Mouse (Mus musculus): ENCODE data around the gene 2210408I21Rik.

DNA sequence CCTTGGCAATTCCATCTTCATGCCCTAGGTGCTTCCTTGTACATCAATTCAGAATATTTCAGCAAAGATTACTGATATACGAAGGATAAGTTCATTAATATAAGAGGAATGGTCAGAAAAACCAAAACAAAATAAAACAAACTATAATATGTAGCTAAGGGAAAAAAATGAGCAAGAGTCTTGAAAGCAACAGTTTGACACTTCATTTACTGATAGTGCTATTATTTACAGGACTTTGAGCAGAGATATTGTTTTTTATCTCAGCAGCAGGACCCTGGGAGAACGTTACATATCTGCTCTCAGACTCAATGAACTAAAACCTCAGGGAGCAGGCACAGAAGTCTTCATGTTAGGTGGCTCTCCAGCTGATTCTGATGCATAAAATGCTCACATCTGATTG lies 85.7 kb downstream of the 2210408I21Rik start:
- TF ChIP-seq HCFC1 (IDR thresholded peaks at IDR 0.05; ENCODE audit: borderline replicate concordance, insufficient read depth, low read length) (no peak), ZNF384 (IDR thresholded peaks at IDR 0.05; ENCODE audit: low read depth, low read length) (no peak), ZC3H11A (IDR thresholded peaks at IDR 0.05; ENCODE audit: borderline replicate concordance, low read depth, low read length) (no peak)
